Mouse (Mus musculus) heart, embryonic 11.5 days (tissue): Measurements from ENCODE around the gene Icmt. TPM values are rescaled to one million over a fixed set of nuclear protein-coding genes. Genes with fewer than 3 reads are reported as not detected.

Source experiments
- ATAC-seq: fragments of 200-750 bp; cut with Nextera tagmentation; replicated peaks from 2 replicates; pipeline ENCODE4 v1.8.0; 2017; ENCODE audit warnings: moderate library complexity; ENCODE audit not compliant: insufficient number of reproducible peaks, low FRiP score, low TSS enrichment
- H3K27ac ChIP-seq: fragments of 300-500 bp; sonication (generic); 2 replicates; pipeline ENCODE4 v1.5.1; 2014; ENCODE audit warnings: mild to moderate bottlenecking, low read depth, low read length
- H3K27me3 ChIP-seq: fragments of 300-500 bp; sonication (generic); 2 replicates; pipeline ENCODE4 v1.6.1; 2014; ENCODE audit warnings: mild to moderate bottlenecking, low read length, mixed read lengths; ENCODE audit not compliant: control insufficient read depth, insufficient read depth
- H3K36me3 ChIP-seq: fragments of 300-500 bp; sonication (generic); 2 replicates; pipeline ENCODE4 v1.6.1; 2014; ENCODE audit warnings: mild to moderate bottlenecking, low read length, moderate library complexity, mixed read lengths; ENCODE audit not compliant: control insufficient read depth, insufficient read depth
- H3K4me1 ChIP-seq: fragments of 300-500 bp; sonication (generic); 2 replicates; pipeline ENCODE4 v1.6.1; 2014; ENCODE audit warnings: low read length; ENCODE audit not compliant: control insufficient read depth, insufficient read depth
- H3K4me2 ChIP-seq: fragments of 300-500 bp; sonication (generic); 2 replicates; pipeline ENCODE4 v1.6.1; 2014; ENCODE audit warnings: mild to moderate bottlenecking, moderate library complexity
- H3K4me3 ChIP-seq: fragments of 300-500 bp; sonication (generic); 2 replicates; pipeline ENCODE4 v1.5.1; 2014; ENCODE audit warnings: low read depth, low read length
- H3K9ac ChIP-seq: fragments of 300-500 bp; sonication (generic); 2 replicates; pipeline ENCODE4 v1.6.1; 2014; ENCODE audit warnings: mild to moderate bottlenecking, low read depth, low read length, moderate library complexity
- H3K9me3 ChIP-seq: fragments of 300-500 bp; sonication (generic); replicated peaks from 2 replicates; pipeline ENCODE4 v1.6.1; 2016; ENCODE audit warnings: low read length; ENCODE audit not compliant: control insufficient read depth
- WGBS: fragments of 180-500 bp; shearing (Covaris S2); extraction: QIAGEN DNeasy Blood & Tissue Kit; methylation state at CpG from one replicate; pipeline ENCODE4 v1.1.7; 2014; ENCODE audit not compliant: insufficient replicate concordance; 5-methylcytosine and 5-hydroxymethylcytosine counted together
- polyA plus RNA-seq: library from polyadenylated mRNA; unstranded; fragments of >200 nt; fragmentation: Nextera tagmentation; extraction: Ambion mirVana; gene quantifications from 2 replicates; pipeline ENCODE4 v1.2.1, GENCODE M21; 2014

Gene Icmt
- polyA plus RNA-seq, 1 experiment from 2014 or later: 15.9 TPM

DNA sequence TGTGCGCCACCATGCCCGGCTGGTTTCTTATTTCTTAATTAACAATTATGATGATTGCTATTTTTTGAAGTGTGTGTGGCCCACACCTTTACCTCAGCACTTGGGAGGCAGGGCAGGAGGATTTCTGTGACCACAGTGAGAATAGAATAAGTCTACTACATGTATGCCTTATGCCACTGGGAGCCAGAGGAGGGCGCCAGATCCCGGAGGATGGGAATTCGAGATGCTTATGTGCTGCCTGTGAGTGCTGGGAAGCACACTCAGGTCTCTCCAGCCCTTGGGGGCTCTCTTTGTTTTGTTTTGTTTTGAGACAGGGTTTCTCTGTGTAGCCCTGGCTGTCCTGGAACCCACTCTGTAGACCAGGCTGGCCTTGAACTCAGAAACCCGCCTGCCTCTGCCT, 31.7 kb downstream of the Icmt start:
- H3K4me1 ChIP-seq: peaks cover 7% of the 10 kb centered on the region
- H3K4me3 ChIP-seq: no peak overlapping the region
- WGBS: 80% methylated on average over 6 of the region's 6 CpGs
- ATAC-seq: no peak
- no peak overlapping the region for H3K9ac ChIP-seq
- H3K4me2 ChIP-seq: no peak overlapping the region
- no peaks in the 10 kb centered on the region for H3K9me3 ChIP-seq
- no peaks in the 10 kb centered on the region for H3K27me3 ChIP-seq
- peaks cover 39% of the 10 kb centered on the region for H3K36me3 ChIP-seq
- H3K27ac ChIP-seq: no peak overlapping the region

DNA sequence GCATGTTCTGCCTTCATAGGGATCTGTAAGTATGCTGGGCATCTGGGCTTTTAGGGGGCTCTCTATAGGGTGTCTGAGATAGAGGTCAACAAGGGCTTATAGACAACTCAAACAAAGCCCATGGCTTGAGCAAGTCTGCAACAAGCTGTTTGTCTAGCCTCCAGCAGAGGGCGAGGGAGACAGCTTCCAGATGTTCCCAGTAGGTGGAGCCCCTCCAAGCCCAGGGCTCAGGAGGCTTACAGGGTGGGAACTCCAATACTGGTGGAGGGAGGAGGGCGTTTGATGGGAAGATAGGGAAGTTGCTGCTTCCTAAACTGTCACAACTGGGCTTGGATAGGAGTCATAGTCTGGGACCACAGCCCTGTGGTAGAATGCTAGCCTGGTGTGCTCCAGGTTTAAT, 35.9 kb downstream of the Icmt start:
- no peak for ATAC-seq
- Histone ChIP-seq H3K27me3 (peaks cover 18% of the 10 kb centered on the region), H3K9ac (no peak overlapping the region), H3K36me3 (peaks cover 50% of the 10 kb centered on the region), H3K4me2 (no peak overlapping the region), H3K4me1 (no peaks in the 10 kb centered on the region), H3K27ac (no peak overlapping the region), H3K9me3 (no peaks in the 10 kb centered on the region), H3K4me3 (no peak overlapping the region)
- 33% methylated on average over 2 of the region's 2 CpGs for WGBS

DNA sequence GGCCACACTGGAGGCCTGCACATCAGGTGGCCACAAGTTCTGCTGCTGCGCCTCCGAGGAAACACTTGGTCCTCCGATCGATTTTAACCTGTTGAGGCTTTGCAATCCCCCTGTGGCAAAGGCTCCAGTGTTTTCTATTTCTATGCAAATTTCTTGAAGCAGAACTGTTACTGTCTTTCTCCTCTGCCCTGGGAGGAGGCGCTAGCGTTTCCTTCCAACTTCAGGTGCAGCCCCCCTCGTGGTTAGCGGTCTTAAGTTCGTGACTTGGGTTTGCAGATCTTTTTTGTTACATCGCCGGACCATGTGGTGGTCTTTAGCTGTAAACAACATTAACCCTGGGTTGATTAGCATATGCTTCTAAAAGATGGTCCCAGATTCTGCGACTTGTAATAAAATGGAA, 36.6 kb downstream of the Icmt start:
- Histone ChIP-seq H3K27me3 (peaks cover 25% of the 10 kb centered on the region), H3K9ac (no peak overlapping the region), H3K4me3 (no peak overlapping the region), H3K4me1 (peaks cover 1% of the 10 kb centered on the region), H3K9me3 (no peaks in the 10 kb centered on the region), H3K4me2 (no peak overlapping the region), H3K36me3 (peaks cover 49% of the 10 kb centered on the region), H3K27ac (no peak overlapping the region)
- 93% methylated on average over 12 of the region's 12 CpGs for WGBS
- ATAC-seq: no peak

DNA sequence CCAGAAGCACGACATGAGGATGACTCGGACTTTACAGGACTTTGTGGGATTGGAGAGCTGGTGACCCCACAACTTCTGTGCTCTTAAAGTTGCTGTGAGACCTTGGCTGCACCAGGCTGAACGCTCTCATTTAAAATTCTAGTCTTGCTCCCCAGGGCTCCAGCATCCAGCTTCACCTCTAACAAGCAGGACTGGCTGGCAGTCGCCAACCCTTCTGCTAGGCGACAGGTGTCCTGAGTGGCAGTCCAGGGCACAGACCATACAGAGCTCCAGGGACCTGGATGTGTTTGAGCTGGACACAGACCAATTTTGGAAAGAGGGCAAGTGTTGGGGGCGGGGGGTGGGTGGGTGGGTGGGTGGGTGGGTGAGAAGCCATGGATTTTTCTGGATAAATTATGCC, 40.7 kb downstream of the Icmt start:
- Histone ChIP-seq H3K4me1 (peaks cover 13% of the 10 kb centered on the region), H3K4me2 (no peak overlapping the region), H3K9me3 (no peaks in the 10 kb centered on the region), H3K9ac (no peak overlapping the region), H3K27ac (no peak overlapping the region), H3K27me3 (peaks cover 63% of the 10 kb centered on the region), H3K4me3 (no peak overlapping the region), H3K36me3 (peaks cover 21% of the 10 kb centered on the region)
- ATAC-seq: no peak
- WGBS: 27% methylated on average over 6 of the region's 6 CpGs

DNA sequence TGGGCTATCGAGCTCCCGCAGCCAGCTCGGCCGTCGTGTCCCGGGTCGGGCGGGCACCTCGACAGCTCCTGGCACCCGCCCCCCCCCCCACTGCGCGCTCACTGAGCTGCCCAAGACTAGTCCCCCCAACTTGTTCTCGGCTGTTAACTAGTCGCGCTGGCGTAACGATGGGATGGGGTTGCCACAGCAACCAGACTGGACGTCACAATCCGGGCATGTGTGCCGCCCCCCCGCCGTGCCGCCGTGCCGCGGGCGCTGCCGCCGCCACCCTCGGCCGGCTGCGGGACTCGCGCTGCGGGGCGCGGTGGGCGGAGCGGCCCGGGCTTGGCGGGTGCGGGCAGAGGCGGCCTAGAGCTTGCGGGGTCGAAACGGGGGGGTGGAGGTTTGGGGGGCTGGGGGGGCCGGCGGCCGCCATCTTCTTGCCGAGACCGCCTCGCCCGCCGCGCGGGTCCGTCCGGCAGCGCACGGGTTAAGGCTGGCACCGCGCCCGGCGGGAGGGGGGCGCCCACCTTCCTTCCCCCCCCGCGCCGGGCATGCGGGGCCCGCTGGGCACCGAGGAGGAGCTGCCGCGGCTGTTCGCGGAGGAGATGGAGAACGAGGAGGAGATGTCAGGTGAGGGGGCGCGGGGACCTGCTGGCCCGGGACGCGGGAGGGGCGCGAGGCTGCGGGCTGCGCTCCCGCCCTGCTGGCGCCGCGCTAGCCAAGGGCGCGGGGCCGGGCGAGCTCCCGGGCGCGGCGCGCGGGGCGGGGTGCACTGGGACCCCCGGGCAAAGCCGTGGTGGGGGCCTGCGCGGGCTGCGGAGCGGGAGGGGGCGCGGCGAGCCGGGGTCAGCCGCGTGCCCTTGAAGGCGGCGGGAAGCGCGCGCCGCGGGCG, 41.6 kb downstream of the Icmt start, which contains the start of gene Chd5:
Chd5 (plus strand) TSS at position 233 of the 874 bp plus-strand sequence.
- H3K4me2 ChIP-seq: peak within 1 kb of the TSS; percentile 97
- no peak within 1 kb of the TSS for H3K27ac ChIP-seq
- no peaks in the 10 kb centered on the region for H3K9me3 ChIP-seq
- 3% methylated on average over 77 of the region's 120 CpGs for whole genome bisulfite sequencing
- H3K4me3 ChIP-seq: peak within 1 kb of the TSS; percentile 55
- H3K4me1 ChIP-seq: peaks cover 13% of the 10 kb centered on the region
- peaks cover 15% of the 10 kb centered on the region for H3K36me3 ChIP-seq
- 0 out of 2 replicates have a peak within 1 kb of the TSS, but pooled peaks have one; percentile 34 for H3K9ac ChIP-seq
- H3K27me3 ChIP-seq: peaks cover 70% of the 10 kb centered on the region
- no peak for ATAC-seq

DNA sequence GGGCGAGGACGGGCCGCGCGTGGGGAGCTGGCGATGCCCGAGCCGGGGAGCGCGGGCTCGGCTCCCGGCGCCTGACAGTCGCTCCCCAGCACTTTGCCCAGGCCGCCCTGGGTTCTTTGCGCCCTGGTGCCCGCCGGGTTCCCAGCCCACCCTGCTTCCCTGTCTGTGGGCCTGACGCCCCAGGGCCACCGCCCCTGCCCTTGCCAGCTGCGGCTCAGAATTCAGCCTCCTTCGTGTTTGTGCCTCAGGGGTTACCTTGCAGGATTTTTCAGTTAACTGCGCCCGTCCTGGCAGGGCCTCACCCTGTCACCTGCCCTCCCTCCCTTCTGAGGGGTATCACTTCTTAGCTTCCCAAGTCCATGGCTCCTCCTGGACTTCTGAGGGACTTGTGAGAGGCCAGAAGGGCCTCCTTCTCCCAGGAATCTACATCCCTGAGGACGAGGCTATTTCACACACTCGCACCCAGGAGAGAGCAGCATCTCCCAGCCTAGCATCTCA, 42.3 kb downstream of the Icmt start:
- H3K9ac ChIP-seq: no peak overlapping the region
- WGBS: 5% methylated on average over 20 of the region's 26 CpGs
- no peak for ATAC-seq

DNA sequence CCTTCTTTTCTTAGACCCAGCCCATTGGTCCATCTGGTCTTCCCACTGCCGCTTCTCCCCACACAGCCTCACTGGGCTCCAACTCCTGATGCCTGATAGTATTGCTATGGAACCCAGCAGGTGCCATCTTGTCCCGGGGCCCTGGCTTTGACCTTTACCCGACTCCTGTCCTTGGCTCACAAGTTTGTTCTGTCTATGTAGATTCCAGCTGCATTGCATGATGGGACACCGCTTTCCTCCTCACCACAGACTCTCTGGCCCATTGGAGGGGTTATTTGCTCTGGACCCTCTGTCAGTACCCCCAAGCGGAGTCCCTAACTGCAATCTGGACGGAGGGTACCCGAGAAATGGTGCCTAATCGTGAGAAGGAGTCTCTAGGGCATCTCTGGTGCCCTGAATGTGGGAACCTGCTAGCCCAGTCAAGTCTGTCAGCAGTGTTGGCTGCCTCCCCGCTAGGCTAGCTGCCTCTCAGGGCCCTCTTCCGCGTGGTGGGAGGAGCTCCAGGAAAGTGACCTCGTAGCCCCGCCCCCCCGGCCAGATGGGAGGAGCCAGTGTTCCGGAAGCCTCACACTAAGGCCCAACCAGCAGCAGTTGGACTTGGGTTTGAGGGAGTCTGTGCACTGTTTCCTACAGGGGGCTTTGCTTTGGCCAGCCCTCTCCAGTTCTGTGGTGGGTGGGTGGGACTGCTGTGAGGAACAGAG, 43.7 kb downstream of the Icmt start:
- H3K4me3 ChIP-seq: no peak overlapping the region
- no peak for ATAC-seq
- H3K36me3 ChIP-seq: no peaks in the 10 kb centered on the region
- WGBS: 35% methylated on average over 15 of the region's 15 CpGs
- peaks cover 78% of the 10 kb centered on the region for H3K27me3 ChIP-seq
- H3K9me3 ChIP-seq: no peaks in the 10 kb centered on the region
- no peak overlapping the region for H3K4me2 ChIP-seq
- H3K4me1 ChIP-seq: peaks cover 16% of the 10 kb centered on the region
- H3K9ac ChIP-seq: no peak overlapping the region
- H3K27ac ChIP-seq: no peak overlapping the region

More for the DNA sequence above, 42.3 kb downstream of the Icmt start:
- no peaks in the 10 kb centered on the region for H3K9me3 ChIP-seq
- H3K27me3 ChIP-seq: peaks cover 77% of the 10 kb centered on the region
- peak overlapping the region; percentile 55 for H3K4me3 ChIP-seq
- peaks cover 13% of the 10 kb centered on the region for H3K4me1 ChIP-seq
- peaks cover 8% of the 10 kb centered on the region for H3K36me3 ChIP-seq
- peak overlapping the region; percentile 97 for H3K4me2 ChIP-seq
- no peak overlapping the region for H3K27ac ChIP-seq

DNA sequence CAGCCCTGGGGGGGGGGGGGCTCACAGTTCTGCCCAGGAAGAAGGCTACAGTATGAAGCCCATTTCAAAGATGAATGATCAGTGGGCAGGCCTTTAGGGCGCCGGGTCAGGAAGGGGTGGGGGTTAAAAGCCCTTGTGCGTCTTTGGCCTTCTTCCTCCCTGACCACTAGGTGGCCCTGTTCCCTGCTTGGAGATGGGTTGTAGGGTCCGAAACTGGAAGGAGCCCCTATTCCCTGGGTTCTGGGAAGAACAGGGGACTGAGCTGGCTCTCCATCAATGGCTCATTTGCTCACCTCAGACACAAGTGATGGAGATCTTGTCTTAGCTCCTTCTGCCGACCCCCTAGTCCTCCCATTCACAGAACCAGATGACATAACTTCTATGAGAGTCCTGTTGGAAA, 46.3 kb downstream of the Icmt start:
- Histone ChIP-seq H3K9ac (no peak overlapping the region), H3K27me3 (peaks cover 65% of the 10 kb centered on the region), H3K4me3 (no peak overlapping the region), H3K4me1 (peaks cover 16% of the 10 kb centered on the region), H3K9me3 (no peaks in the 10 kb centered on the region), H3K36me3 (no peaks in the 10 kb centered on the region), H3K27ac (no peak overlapping the region), H3K4me2 (no peak overlapping the region)
- 15% methylated on average over 5 of the region's 5 CpGs for WGBS
- no peak for ATAC-seq
